Mouse (Mus musculus): ENCODE results near the gene Spata5. TPM values are rescaled to one million over a fixed set of nuclear protein-coding genes. Genes with fewer than 3 reads are reported as not detected.

Gene Spata5
- polyA plus RNA-seq, 1 experiment from 2014 or later: 13.1 TPM

- H3K4me3 ChIP-seq (ENCODE audit: low read depth, low read length): peak overlapping the region; percentile 75
- WGBS: under 1% methylated on average over 30 of the region's 30 CpGs
- TF ChIP-seq EP300 (IDR thresholded peaks at IDR 0.05) (no peak), CTCF (IDR thresholded peaks at IDR 0.05) (peak; percentile 59)
- ATAC-seq (peak; percentile 32), DNase-seq (ENCODE audit: low spot score) (no peak)
- H3K4me1 ChIP-seq (ENCODE audit: insufficient read depth, low read depth, low read length): peaks cover 2% of the 10 kb centered on the region; the same call in 1 of the 2 replicates
- no peaks in the 10 kb centered on the region for H3K27me3 ChIP-seq (replicated peaks; ENCODE audit: insufficient read depth, low read length)
- H3K9me3 ChIP-seq (ENCODE audit: low read length): no peaks in the 10 kb centered on the region
- peak overlapping the region; percentile 56 for H3K9ac ChIP-seq (replicated peaks; ENCODE audit: low read depth)
- H3K27ac ChIP-seq (ENCODE audit: low read length): peak overlapping the region; percentile 90
- H3K36me3 ChIP-seq (ENCODE audit: insufficient read depth, low read length): no peaks in the 10 kb centered on the region
- H3K4me2 ChIP-seq (replicated peaks; ENCODE audit: low read depth, low read length): peak overlapping the region; percentile 81
Observed at GRCm38 (mm10) chr3:37418961-37419457, 687 bp upstream of the Spata5 start.

GRCm38 (mm10) chr3:37420072-37420471, 376 bp downstream of the Spata5 start, which contains the start of gene Nudt6:
Gene Nudt6 (minus strand): TSS chr3:37420211.
- Histone ChIP-seq H3K9ac (replicated peaks; ENCODE audit: low read depth) (peak within 1 kb of the TSS; percentile 82), H3K9me3 (ENCODE audit: low read length) (no peaks in the 10 kb centered on the region), H3K27ac (ENCODE audit: low read length) (peak within 1 kb of the TSS; percentile 94), H3K4me3 (ENCODE audit: low read depth, low read length) (peak within 1 kb of the TSS; percentile 87), H3K36me3 (ENCODE audit: insufficient read depth, low read length) (no peaks in the 10 kb centered on the region), H3K4me1 (ENCODE audit: insufficient read depth, low read depth, low read length) (peaks cover 2% of the 10 kb centered on the region; the same call in 1 of the 2 replicates), H3K27me3 (replicated peaks; ENCODE audit: insufficient read depth, low read length) (no peaks in the 10 kb centered on the region), H3K4me2 (replicated peaks; ENCODE audit: low read depth, low read length) (peak within 1 kb of the TSS; percentile 87)
- peak; percentile 96 for DNase-seq (ENCODE audit: low spot score)
- under 1% methylated on average over 47 of the region's 50 CpGs for WGBS
- TF ChIP-seq CTCF (IDR thresholded peaks at IDR 0.05): peak; percentile 10; the same call in 1 of the 2 replicates
- TF ChIP-seq EP300 (IDR thresholded peaks at IDR 0.05): peak; percentile 47; the same call in 1 of the 2 replicates
- peak; percentile 86 for ATAC-seq

DNA sequence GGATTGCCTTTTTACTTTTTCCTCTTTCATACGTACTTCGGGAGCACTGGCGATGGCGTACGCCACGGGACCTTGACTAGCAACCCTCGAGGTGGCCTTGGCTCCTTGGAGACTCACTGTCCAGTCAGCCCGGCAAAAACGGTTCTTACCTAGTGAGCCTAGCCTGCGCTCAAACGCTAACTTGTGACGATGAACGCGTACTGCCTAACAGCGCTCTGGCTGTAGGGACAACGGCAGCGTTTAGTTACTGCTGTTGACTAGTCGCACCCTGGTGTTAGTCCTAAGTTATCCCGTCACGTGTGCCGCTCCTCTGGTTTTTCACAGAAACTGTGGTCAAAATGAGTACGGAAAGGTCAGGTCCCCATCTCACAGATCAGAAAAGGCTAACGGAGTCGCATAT, 945 bp downstream of the Spata5 start:
- TF ChIP-seq EP300 (IDR thresholded peaks at IDR 0.05): no peak
- ATAC-seq (no peak), DNase-seq (ENCODE audit: low spot score) (no peak)
- peak overlapping the region; percentile 82 for H3K9ac ChIP-seq (replicated peaks; ENCODE audit: low read depth)
- H3K27me3 ChIP-seq (replicated peaks; ENCODE audit: insufficient read depth, low read length): no peaks in the 10 kb centered on the region
- peaks cover 2% of the 10 kb centered on the region; the same call in 1 of the 2 replicates for H3K4me1 ChIP-seq (ENCODE audit: insufficient read depth, low read depth, low read length)
- H3K36me3 ChIP-seq (ENCODE audit: insufficient read depth, low read length): no peaks in the 10 kb centered on the region
- peak overlapping the region; percentile 87 for H3K4me3 ChIP-seq (ENCODE audit: low read depth, low read length)
- H3K9me3 ChIP-seq (ENCODE audit: low read length): no peaks in the 10 kb centered on the region
- H3K4me2 ChIP-seq (replicated peaks; ENCODE audit: low read depth, low read length): peak overlapping the region; percentile 87
- H3K27ac ChIP-seq (ENCODE audit: low read length): peak overlapping the region; percentile 94
- under 1% methylated on average over 24 of the region's 24 CpGs for WGBS

GRCm38 (mm10) chr3:37421179-37421578, 1.5 kb downstream of the Spata5 start:
- peak; percentile 14 for DNase-seq (ENCODE audit: low spot score)
- 14% methylated on average over 3 of the region's 3 CpGs for WGBS

GRCm38 (mm10) chr3:37426069-37426468, 6.4 kb downstream of the Spata5 start:
- H3K4me2 ChIP-seq (replicated peaks; ENCODE audit: low read depth, low read length): no peak overlapping the region
- no peaks in the 10 kb centered on the region; the same call in 1 of the 2 replicates for H3K4me1 ChIP-seq (ENCODE audit: insufficient read depth, low read depth, low read length)
- TF ChIP-seq EP300 (IDR thresholded peaks at IDR 0.05): no peak
- no peak for TF ChIP-seq CTCF (IDR thresholded peaks at IDR 0.05)
- no peak overlapping the region for H3K9ac ChIP-seq (replicated peaks; ENCODE audit: low read depth)
- 94% methylated on average over 3 of the region's 3 CpGs for WGBS
- H3K27ac ChIP-seq (ENCODE audit: low read length): no peak overlapping the region
- ATAC-seq: no peak
- peaks cover 11% of the 10 kb centered on the region; the same call in 1 of the 2 replicates for H3K36me3 ChIP-seq (ENCODE audit: insufficient read depth, low read length)
- no peaks in the 10 kb centered on the region for H3K27me3 ChIP-seq (replicated peaks; ENCODE audit: insufficient read depth, low read length)
- no peaks in the 10 kb centered on the region for H3K9me3 ChIP-seq (ENCODE audit: low read length)
- DNase-seq (ENCODE audit: low spot score): no peak
- H3K4me3 ChIP-seq (ENCODE audit: low read depth, low read length): no peak overlapping the region

More at GRCm38 (mm10) chr3:37421179-37421578, 1.5 kb downstream of the Spata5 start:
- TF ChIP-seq EP300 (IDR thresholded peaks at IDR 0.05) (no peak), CTCF (IDR thresholded peaks at IDR 0.05) (no peak)
- Histone ChIP-seq H3K9me3 (ENCODE audit: low read length) (no peaks in the 10 kb centered on the region), H3K27me3 (replicated peaks; ENCODE audit: insufficient read depth, low read length) (no peaks in the 10 kb centered on the region), H3K4me2 (replicated peaks; ENCODE audit: low read depth, low read length) (peak overlapping the region; percentile 87), H3K27ac (ENCODE audit: low read length) (no peak overlapping the region), H3K4me1 (ENCODE audit: insufficient read depth, low read depth, low read length) (peaks cover 2% of the 10 kb centered on the region; the same call in 1 of the 2 replicates), H3K36me3 (ENCODE audit: insufficient read depth, low read length) (peaks cover 2% of the 10 kb centered on the region; the same call in 1 of the 2 replicates), H3K4me3 (ENCODE audit: low read depth, low read length) (peak overlapping the region; percentile 87), H3K9ac (replicated peaks; ENCODE audit: low read depth) (peak overlapping the region; percentile 82; the same call in 1 of the 2 replicates)
- ATAC-seq: no peak

DNA sequence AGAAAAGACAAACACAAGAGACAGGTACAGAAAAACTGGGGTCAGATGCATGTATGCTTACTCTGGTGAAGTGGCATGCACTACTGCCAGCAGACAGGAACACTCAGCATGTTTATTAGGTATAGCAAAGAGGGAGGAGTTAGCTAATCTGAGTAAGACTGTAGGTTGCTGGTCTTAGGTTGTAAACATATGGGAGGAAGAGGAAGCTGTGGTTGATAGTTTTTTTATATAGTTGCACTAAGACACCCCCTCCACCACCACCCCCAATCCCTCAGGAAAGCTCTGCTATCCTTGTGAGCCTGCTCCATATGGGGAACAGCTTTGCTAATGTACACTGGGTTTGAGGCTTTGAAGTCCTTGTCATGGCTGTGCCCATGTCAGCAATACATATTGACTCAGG, 10.7 kb downstream of the Spata5 start:
- no peak overlapping the region for H3K9ac ChIP-seq (replicated peaks; ENCODE audit: low read depth)

More for the DNA sequence above, 10.7 kb downstream of the Spata5 start:
- Histone ChIP-seq H3K4me2 (replicated peaks; ENCODE audit: low read depth, low read length) (no peak overlapping the region), H3K9me3 (ENCODE audit: low read length) (no peaks in the 10 kb centered on the region), H3K36me3 (ENCODE audit: insufficient read depth, low read length) (peaks cover 11% of the 10 kb centered on the region; the same call in 1 of the 2 replicates), H3K27ac (ENCODE audit: low read length) (no peak overlapping the region), H3K4me3 (ENCODE audit: low read depth, low read length) (no peak overlapping the region), H3K4me1 (ENCODE audit: insufficient read depth, low read depth, low read length) (no peaks in the 10 kb centered on the region), H3K27me3 (replicated peaks; ENCODE audit: insufficient read depth, low read length) (no peaks in the 10 kb centered on the region)
- DNase-seq (ENCODE audit: low spot score) (no peak), ATAC-seq (no peak)
- TF ChIP-seq CTCF (IDR thresholded peaks at IDR 0.05) (no peak), EP300 (IDR thresholded peaks at IDR 0.05) (no peak)

Measured in lung, postnatal 0 days (tissue).